Mouse (Mus musculus) erythroblast, embryonic 14.5 days (primary cell): Measurements from ENCODE around the gene Gapdh. TPM values are rescaled to one million over a fixed set of nuclear protein-coding genes. Genes with fewer than 3 reads are reported as not detected.

ENCODE experiments used
- H3K27me3 ChIP-seq: 2 replicates; pipeline ENCODE4 v1.6.1; 2012; ENCODE audit warnings: inconsistent platforms; ENCODE audit not compliant: control insufficient read depth
- H3K36me3 ChIP-seq: 2 replicates; pipeline ENCODE4 v1.6.1; 2012; ENCODE audit warnings: mild to moderate bottlenecking, inconsistent platforms; ENCODE audit not compliant: control insufficient read depth
- H3K4me1 ChIP-seq: 2 replicates; pipeline ENCODE4 v1.6.1; 2012; ENCODE audit warnings: inconsistent platforms; ENCODE audit not compliant: control insufficient read depth
- H3K4me3 ChIP-seq: replicated peaks from 2 replicates; pipeline ENCODE3; 2012; ENCODE audit warnings: moderate library complexity, mild to moderate bottlenecking, inconsistent platforms
- H3K9me3 ChIP-seq: 2 replicates; pipeline ENCODE4 v1.6.1; 2012; ENCODE audit warnings: low read length, inconsistent platforms, mixed read lengths; ENCODE audit not compliant: control insufficient read depth
- GATA1 ChIP-seq: IDR thresholded peaks from 2 replicates; pipeline ENCODE4 v1.6.1; 2012; ENCODE audit warnings: low read length, inconsistent platforms, mixed read lengths
- TAL1 ChIP-seq: IDR thresholded peaks from 3 replicates; pipeline ENCODE4 v1.6.1; 2012; ENCODE audit warnings: low read length, inconsistent platforms, mixed read lengths
- polyA plus RNA-seq: library from polyadenylated mRNA; stranded (reverse); fragments of >175 nt; gene quantifications from 2 replicates; pipeline ENCODE4 v1.2.3, GENCODE M21; 2012

Gapdh gene
- polyA plus RNA-seq, 1 experiment: 525 TPM

DNA sequence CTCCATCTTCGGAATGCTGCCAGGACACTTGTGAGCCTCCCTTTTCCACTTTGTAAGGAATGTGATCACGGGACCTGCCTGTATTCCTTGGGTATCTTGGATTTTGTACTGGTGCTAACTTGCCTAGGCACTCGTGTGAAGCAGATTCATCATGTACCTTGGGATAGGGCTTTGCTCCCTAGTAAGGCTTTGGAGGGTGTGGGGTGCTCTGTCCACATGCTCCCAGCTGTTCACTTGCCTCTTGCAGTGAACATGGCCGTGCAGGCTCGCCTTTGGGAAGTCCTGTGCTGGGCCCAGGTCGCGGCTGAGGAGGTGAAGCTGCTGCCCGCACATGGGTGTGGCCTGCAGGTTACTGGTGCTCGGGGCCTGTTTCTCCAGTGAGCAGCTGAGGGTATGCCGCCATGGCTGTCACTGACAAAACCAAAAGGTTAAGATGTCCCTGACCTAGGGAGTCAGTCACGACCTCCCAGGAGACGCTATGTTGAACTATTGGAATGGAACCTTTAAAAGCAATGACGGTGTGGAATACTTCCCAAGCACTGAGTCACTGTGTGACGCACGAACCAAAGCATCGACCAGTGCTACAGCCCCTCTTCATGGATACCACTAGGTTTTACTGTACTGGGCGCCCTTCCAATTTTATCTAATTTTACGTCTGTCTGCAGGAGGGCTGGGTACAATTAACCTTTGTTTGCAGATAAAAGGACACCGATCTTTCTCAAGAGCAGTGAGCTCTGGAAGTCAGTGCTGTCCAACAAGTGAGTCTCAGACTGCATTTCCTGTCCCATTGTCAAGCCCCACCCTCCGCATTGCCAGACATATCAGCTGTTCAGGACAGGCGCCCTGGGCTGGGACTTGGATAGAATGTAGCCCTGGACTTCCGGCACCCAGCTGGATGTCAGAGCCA lies 5.2 kb downstream of the Gapdh start:
- no peak overlapping the region for H3K4me3 ChIP-seq
- H3K36me3 ChIP-seq: peaks cover 80% of the 10 kb centered on the region
- H3K4me1 ChIP-seq: peaks cover 65% of the 10 kb centered on the region

DNA sequence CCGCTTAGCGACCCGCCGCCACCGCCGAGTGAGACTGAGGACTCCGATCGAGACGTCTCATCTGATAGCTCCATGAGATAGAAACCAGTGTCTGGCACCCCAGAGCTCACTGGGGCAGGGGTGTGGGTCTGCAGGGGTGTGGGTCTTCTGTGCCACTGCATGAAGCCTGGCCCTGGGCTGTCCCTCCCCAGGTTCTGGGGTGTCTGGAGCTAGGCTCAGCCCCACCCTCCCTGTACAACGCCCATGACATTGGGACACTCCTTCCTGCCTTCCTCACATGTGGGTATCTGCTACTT lies 5.8 kb downstream of the Gapdh start:
- TF ChIP-seq GATA1 (no peak), TAL1 (no peak)
- Histone ChIP-seq H3K36me3 (peaks cover 86% of the 10 kb centered on the region), H3K9me3 (no peaks in the 10 kb centered on the region), H3K4me1 (peaks cover 64% of the 10 kb centered on the region), H3K4me3 (no peak overlapping the region), H3K27me3 (no peaks in the 10 kb centered on the region)

More for the DNA sequence above, 5.2 kb downstream of the Gapdh start:
- TF ChIP-seq GATA1 (no peak), TAL1 (no peak)
- Histone ChIP-seq H3K27me3 (no peaks in the 10 kb centered on the region), H3K9me3 (no peaks in the 10 kb centered on the region)

DNA sequence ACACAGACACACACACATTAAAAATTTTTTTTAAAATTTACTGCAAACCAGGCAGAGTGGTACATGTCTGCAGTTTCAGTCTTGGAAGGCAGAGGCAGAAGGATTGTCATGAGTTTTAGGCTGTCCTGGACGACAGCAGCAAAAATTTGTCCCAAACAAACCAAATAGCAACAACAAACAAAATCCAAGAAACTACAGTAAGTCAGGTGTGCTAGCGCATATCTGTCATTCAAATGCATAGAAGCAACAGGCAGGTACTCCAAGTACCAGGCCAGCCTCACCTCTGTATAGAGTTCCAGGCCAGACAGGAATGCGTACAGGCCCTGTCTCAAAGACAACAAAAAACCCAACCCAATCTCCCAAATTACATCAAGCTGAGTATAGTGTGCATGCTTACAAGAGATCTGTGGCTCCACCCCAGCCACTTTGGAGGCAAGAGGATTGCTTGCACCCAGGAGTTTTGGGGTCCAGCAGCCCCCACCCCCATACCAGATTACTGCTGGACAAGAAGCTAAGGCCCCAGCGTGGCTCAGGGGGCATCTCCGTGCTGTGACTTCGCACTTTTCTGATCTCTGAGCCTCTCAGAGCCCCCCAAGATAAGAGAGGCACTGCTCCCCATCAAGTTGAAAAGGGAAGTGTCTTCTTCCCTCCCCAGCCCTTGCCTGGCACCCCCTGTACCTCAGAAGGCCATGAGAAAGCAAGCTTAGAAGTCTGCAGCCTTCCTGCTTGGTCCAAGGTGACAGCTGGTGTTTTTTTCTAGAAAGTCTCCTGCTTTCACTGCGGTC lies 6.3 kb downstream of the Gapdh start:
- Histone ChIP-seq H3K4me1 (peaks cover 64% of the 10 kb centered on the region), H3K9me3 (no peaks in the 10 kb centered on the region), H3K4me3 (no peak overlapping the region), H3K27me3 (no peaks in the 10 kb centered on the region), H3K36me3 (peaks cover 91% of the 10 kb centered on the region)
- no peak for TF ChIP-seq TAL1
- no peak for TF ChIP-seq GATA1

DNA sequence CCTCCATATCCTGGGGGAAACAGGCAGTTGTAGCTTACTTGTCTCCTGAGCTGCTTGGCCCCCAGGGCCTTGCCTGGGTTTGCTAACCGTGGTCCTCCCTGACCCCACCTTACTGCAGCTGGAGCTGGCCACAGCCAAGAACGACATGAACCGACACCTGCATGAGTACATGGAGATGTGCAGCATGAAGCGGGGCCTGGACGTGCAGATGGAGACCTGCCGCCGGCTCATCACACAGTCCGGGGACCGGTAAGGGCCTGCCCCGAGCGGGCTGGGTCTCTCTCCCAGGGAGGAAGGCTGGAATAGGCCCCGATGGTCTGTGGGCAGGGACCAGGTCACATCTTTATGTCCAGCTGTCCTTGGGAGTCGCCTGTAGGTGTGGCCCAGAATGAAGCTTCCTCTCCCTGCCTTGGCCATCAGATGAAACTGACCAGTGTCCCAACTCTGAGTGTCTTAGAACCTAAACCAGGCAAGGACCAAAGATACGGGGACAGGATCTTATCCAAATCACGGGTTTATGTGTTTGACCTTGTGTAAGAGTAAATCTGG lies 7.2 kb downstream of the Gapdh start:
- Histone ChIP-seq H3K4me3 (no peak overlapping the region), H3K36me3 (peaks cover 87% of the 10 kb centered on the region), H3K9me3 (no peaks in the 10 kb centered on the region), H3K4me1 (peaks cover 55% of the 10 kb centered on the region), H3K27me3 (no peaks in the 10 kb centered on the region)
- no peak for TF ChIP-seq GATA1
- TF ChIP-seq TAL1: no peak

DNA sequence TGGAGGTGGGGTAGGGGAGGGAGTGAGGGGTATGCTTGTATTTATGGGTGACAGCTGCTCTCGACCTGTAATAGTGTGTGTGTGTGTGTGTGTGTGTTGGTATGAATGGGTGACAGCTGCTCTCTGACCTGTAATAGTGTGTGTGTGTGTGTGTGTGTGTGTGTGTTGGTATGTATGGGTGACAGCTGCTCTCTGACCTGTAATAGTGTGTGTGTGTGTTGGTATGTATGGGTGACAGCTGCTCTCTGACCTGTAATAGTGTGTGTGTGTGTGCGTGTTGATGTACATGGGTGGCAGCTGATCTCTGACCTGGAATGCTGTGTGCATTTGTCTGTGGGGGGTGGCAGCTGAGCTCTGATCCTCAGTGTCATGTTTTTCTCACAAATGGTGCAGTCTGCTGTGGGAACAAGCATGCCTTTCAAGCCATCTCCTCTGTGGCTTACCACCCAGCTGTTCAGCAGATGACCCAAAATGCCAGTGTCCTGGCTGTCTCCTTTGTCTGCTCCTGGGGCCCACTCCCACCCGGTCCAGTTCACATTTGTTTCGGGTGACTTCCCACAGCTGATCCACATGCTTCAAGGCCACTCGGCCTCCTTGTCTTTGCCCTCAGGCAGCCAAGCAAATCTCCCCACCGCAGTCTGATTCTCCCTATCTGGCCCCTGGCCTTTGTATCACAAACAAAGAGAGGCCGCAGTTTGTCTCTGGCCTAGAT lies 9.2 kb downstream of the Gapdh start:
- Histone ChIP-seq H3K9me3 (no peaks in the 10 kb centered on the region), H3K36me3 (peaks cover 89% of the 10 kb centered on the region), H3K4me1 (peaks cover 52% of the 10 kb centered on the region), H3K27me3 (no peaks in the 10 kb centered on the region), H3K4me3 (no peak overlapping the region)
- TF ChIP-seq GATA1: no peak
- TF ChIP-seq TAL1: no peak

DNA sequence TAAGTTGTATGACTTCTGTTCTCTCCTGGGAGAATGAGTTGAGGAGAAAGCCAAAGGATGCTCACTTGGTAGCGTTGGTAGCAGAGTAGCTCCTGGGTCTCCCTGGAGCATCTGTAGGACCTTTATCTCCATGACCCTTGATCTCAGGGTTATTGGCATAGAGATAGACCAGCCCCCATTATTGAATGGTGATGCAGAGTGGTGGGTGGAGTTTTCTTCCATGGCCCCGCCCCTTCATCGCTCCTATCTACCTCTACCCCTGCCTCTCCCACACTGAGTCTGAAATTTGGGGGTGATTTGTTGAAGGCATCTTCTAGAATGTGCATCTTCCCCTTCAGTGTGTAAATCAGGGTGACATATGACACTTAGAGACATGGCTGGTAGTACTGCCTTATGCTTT lies 9.8 kb downstream of the Gapdh start:
- H3K4me1 ChIP-seq: peaks cover 52% of the 10 kb centered on the region
- no peaks in the 10 kb centered on the region for H3K9me3 ChIP-seq
- no peak for TF ChIP-seq GATA1
- TF ChIP-seq TAL1: no peak
- peaks cover 88% of the 10 kb centered on the region for H3K36me3 ChIP-seq
- no peaks in the 10 kb centered on the region for H3K27me3 ChIP-seq
- no peak overlapping the region for H3K4me3 ChIP-seq

DNA sequence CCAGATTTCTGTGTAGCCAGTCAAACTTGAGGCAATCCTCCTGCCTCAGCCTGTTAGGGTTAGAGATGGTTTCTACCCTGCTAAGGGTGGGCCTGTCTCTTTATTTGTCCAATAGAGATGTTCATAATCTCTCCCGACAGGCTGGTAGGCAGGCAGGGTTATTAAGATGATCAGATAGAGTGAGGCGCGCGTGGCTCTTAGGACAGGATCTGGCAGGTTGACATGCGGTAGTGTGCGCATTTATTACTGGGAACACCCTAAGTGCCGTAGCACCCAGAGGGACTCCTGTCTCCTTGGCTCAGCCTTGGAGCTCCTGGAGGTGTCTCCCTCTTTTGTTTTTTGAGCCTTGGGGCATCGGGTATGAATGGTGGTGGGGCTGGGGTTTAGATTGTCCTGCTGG lies 11.0 kb downstream of the Gapdh start:
- Histone ChIP-seq H3K4me3 (no peak overlapping the region), H3K36me3 (peaks cover 83% of the 10 kb centered on the region), H3K27me3 (no peaks in the 10 kb centered on the region), H3K9me3 (no peaks in the 10 kb centered on the region), H3K4me1 (peaks cover 46% of the 10 kb centered on the region)
- TF ChIP-seq TAL1 (no peak), GATA1 (no peak)

DNA sequence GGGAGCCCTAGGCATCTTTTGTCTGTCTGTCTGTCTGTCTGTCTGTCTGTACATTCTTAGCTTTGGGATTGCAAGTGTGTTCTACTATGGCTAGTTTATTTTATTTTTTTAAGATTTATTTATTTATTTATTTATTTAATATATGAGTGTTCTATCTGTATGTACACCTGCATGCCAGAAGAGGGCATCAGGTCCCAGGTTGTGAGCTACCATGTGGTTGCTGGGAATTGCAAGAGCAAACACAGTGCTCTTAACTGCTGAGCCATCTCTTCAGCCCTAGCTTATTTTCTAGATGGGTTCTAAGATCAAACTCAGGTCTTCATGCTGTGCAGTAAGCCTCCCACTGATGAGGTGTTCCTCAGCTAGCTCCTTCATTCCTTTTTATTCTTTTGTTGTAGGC lies 11.7 kb downstream of the Gapdh start:
- TF ChIP-seq GATA1 (no peak), TAL1 (no peak)
- H3K36me3 ChIP-seq: peaks cover 79% of the 10 kb centered on the region

DNA sequence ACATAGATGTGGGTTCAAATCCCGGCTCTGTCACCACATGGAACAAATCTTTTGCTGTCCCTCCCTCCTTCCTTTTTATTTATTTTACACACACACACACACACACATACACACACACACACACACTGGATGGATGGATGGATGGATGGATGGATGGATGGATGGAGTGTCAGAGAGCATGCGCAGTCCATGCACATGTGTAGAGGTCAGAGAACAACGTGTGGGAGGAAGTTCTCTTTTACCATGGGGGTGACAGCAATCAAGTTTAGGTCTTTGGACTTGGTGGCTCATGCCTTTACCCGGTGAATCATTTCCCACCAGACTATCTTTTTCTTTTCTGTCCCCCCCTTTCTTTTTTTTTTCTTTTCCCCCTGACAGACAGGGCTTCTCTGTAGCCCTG lies 12.6 kb downstream of the Gapdh start:
- no peaks in the 10 kb centered on the region for H3K27me3 ChIP-seq
- H3K36me3 ChIP-seq: peaks cover 79% of the 10 kb centered on the region
- no peak overlapping the region for H3K4me3 ChIP-seq
- peaks cover 47% of the 10 kb centered on the region for H3K4me1 ChIP-seq
- H3K9me3 ChIP-seq: no peaks in the 10 kb centered on the region
- no peak for TF ChIP-seq GATA1
- TF ChIP-seq TAL1: no peak

More for the DNA sequence above, 11.7 kb downstream of the Gapdh start:
- Histone ChIP-seq H3K4me1 (peaks cover 43% of the 10 kb centered on the region), H3K9me3 (no peaks in the 10 kb centered on the region), H3K27me3 (no peaks in the 10 kb centered on the region), H3K4me3 (no peak overlapping the region)
